Mouse (Mus musculus) small intestine, adult 2 months (tissue): ENCODE data around the gene Gtdc1. TPM values are rescaled to one million over a fixed set of nuclear protein-coding genes. Genes with fewer than 3 reads are reported as not detected.
"Not testable (repeated sequence)": the region's sequence is repeated elsewhere in the genome, so short reads cannot be mapped to it uniquely, and the experiment has no call there.

Experiments
- H3K27ac ChIP-seq: fragments of 200-500 bp; 2 replicates; pipeline ENCODE4 v1.5.1; 2012; ENCODE audit warnings: low read depth, low read length, control low read depth, inconsistent platforms; ENCODE audit not compliant: insufficient read depth
- H3K27me3 ChIP-seq: fragments of 200-500 bp; 2 replicates; pipeline ENCODE4 v1.6.1; 2012; ENCODE audit warnings: mild to moderate bottlenecking, moderate library complexity, low read length, inconsistent platforms; ENCODE audit not compliant: control insufficient read depth, insufficient read depth
- H3K36me3 ChIP-seq: fragments of 200-500 bp; 2 replicates; pipeline ENCODE4 v1.6.1; 2012; ENCODE audit warnings: mild to moderate bottlenecking, low read length, control low read depth, inconsistent platforms; ENCODE audit not compliant: control insufficient read depth, insufficient read depth
- H3K4me1 ChIP-seq: fragments of 200-500 bp; 2 replicates; pipeline ENCODE4 v1.6.1; 2012; ENCODE audit warnings: low read length, inconsistent platforms, mixed read lengths; ENCODE audit not compliant: control insufficient read depth, insufficient read depth, insufficient read length
- H3K4me3 ChIP-seq: fragments of 200-500 bp; 2 replicates; pipeline ENCODE4 v1.5.1; 2012; ENCODE audit warnings: low read depth, mild to moderate bottlenecking, control low read depth, inconsistent platforms, low read length, moderate library complexity
- CTCF ChIP-seq: fragments of 200-500 bp; IDR thresholded peaks from 2 replicates; pipeline ENCODE4 v1.5.1; 2012; ENCODE audit warnings: low read depth, mild to moderate bottlenecking, control low read depth, inconsistent platforms, low read length, moderate library complexity, mixed read lengths; ENCODE audit not compliant: insufficient replicate concordance, insufficient read length; ENCODE audit errors: extremely low read depth
- POLR2A ChIP-seq: fragments of 200-500 bp; IDR thresholded peaks from 2 replicates; pipeline ENCODE4 v1.6.1; 2012; ENCODE audit warnings: low read depth, mild to moderate bottlenecking, control low read depth, inconsistent platforms, low read length, moderate library complexity
- WGBS: fragments of 180-500 bp; shearing (Covaris S2); methylation state at CpG from one replicate; pipeline ENCODE4 v1.1.7; 2018; 5-methylcytosine and 5-hydroxymethylcytosine counted together
- polyA plus RNA-seq: library from polyadenylated mRNA; depleted of rRNA; stranded (reverse); fragments of >200 nt; gene quantifications from 2 replicates; pipeline ENCODE4 v1.2.3, GENCODE M21; 2012

Gtdc1 gene
- polyA plus RNA-seq, 1 experiment = 1.9 TPM

- no peaks in the 10 kb centered on the region for H3K4me1 ChIP-seq
- no peak overlapping the region for H3K27ac ChIP-seq
- H3K36me3 ChIP-seq = no peaks in the 10 kb centered on the region
- no peak overlapping the region for H3K4me3 ChIP-seq
- WGBS = 92% methylated on average over 5 of the region's 5 CpGs
- H3K27me3 ChIP-seq = no peaks in the 10 kb centered on the region
- no peak for TF ChIP-seq POLR2A
- no peak for TF ChIP-seq CTCF
Measured at GRCm38 (mm10) chr2:44633064-44633463, 294.4 kb downstream of the Gtdc1 start.

DNA sequence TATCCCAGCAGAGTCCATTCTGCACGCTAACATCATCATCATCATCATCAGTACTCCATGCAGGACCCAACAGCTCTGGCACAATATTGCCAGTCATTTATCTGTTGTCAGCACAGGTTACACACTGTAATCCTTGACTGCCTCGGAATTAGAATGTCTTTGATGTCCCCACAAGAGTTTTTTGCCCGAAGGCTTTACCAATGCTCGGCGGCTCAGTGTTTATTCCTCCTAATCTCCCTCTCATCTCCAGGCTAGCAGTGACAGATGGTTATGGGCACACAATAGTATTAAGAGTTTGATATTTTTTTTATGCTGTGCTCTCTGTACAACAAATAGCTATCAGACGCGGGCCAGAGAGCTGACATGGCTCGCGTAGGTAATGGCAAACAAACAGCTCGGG is 294.9 kb downstream of the Gtdc1 start:
- no peak for TF ChIP-seq CTCF
- TF ChIP-seq POLR2A = no peak
- 87% methylated on average over 10 of the region's 10 CpGs for WGBS
- no peak overlapping the region for H3K27ac ChIP-seq
- no peaks in the 10 kb centered on the region for H3K27me3 ChIP-seq
- no peak overlapping the region for H3K4me3 ChIP-seq
- H3K4me1 ChIP-seq = no peaks in the 10 kb centered on the region
- no peaks in the 10 kb centered on the region for H3K36me3 ChIP-seq

GRCm38 (mm10) chr2:44631064-44631463 is 296.4 kb downstream of the Gtdc1 start:
- Histone ChIP-seq H3K4me1 (no peaks in the 10 kb centered on the region), H3K27me3 (no peaks in the 10 kb centered on the region), H3K27ac (no peak overlapping the region), H3K36me3 (no peaks in the 10 kb centered on the region), H3K4me3 (no peak overlapping the region)
- WGBS = 46% methylated on average over 3 of the region's 3 CpGs
- no peak for TF ChIP-seq CTCF
- no peak for TF ChIP-seq POLR2A

DNA sequence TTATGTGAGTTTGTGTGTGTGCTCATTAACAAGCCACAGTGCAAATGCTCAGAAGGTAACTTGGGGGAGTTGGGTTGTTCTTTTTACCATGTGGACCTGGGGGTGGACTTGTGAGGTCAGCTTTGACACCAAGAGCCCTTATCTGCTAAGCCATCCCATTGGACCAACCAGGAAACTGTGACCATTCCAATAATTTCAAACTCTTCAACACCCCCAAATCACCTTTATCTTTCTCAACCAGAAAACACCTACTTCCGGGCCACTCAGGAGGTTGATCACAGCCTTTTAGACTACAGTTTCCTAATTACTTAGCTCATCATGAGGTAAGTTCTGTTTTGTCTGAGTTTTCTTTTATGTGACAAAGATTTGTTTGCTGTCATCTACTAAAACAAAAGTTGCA is 298.7 kb downstream of the Gtdc1 start:
- H3K36me3 ChIP-seq = no peaks in the 10 kb centered on the region
- no peak overlapping the region for H3K4me3 ChIP-seq
- no peak for TF ChIP-seq CTCF
- TF ChIP-seq POLR2A = no peak
- H3K4me1 ChIP-seq = no peaks in the 10 kb centered on the region
- H3K27ac ChIP-seq = no peak overlapping the region
- H3K27me3 ChIP-seq = no peaks in the 10 kb centered on the region
- 100% methylated on average over 1 of the region's 1 CpGs for WGBS

GRCm38 (mm10) chr2:44625154-44625553 is 302.3 kb downstream of the Gtdc1 start:
- WGBS = 71% methylated on average over 3 of the region's 3 CpGs
- Histone ChIP-seq H3K27ac (no peak overlapping the region), H3K36me3 (no peaks in the 10 kb centered on the region), H3K27me3 (no peaks in the 10 kb centered on the region), H3K4me1 (no peaks in the 10 kb centered on the region), H3K4me3 (no peak overlapping the region)
- no peak for TF ChIP-seq CTCF
- no peak for TF ChIP-seq POLR2A

DNA sequence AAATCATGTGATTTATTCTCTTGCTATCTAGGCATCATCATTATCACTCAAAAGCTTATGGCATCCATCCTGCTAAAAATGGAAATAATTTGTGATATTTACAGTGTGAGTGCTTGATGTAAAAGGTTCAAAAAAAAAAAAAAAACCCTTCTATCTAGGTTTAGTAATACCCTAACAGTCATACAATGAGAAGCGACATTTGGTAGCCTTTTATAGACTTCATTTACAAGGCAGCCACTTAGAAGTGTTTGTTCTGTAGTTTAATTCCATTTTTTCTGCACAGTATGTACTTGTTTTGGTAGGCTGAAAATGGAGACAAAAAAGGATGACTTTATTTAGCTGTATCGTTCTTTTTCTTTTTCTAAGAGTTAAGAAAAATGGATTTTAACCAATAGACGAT is 305.0 kb downstream of the Gtdc1 start:
- Histone ChIP-seq H3K27me3 (no peaks in the 10 kb centered on the region), H3K36me3 (no peaks in the 10 kb centered on the region), H3K4me1 (no peaks in the 10 kb centered on the region), H3K4me3 (no peak overlapping the region), H3K27ac (no peak overlapping the region)
- WGBS = 86% methylated on average over 3 of the region's 3 CpGs
- no peak for TF ChIP-seq CTCF
- TF ChIP-seq POLR2A = no peak

- not testable (repeated sequence) for H3K27ac ChIP-seq, H3K4me1 ChIP-seq, H3K27me3 ChIP-seq, H3K4me3 ChIP-seq, H3K36me3 ChIP-seq
- 52% methylated on average over 3 of the region's 3 CpGs for WGBS
Measured at GRCm38 (mm10) chr2:44599653-44600052, 327.8 kb downstream of the Gtdc1 start.

DNA sequence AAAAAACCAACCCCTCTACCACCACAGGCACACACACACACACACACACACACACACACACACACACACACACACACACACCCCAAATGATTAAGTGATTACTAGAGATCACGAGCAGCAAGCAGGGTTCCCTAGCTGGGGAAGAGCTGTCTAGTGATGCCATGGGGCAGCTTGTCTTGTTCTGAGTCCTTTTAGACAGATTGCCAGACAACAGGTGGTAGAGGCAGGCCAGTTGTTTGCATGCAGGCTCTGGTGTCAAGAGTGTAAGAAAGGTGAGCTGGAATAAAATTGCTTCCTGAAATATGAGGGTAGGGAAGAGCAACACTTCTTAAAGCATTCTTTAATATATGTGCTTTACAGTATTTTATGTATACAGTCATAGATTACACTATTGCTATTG is 333.2 kb downstream of the Gtdc1 start:
- WGBS = 73% methylated on average over 1 of the region's 1 CpGs
- Histone ChIP-seq H3K36me3 (no peaks in the 10 kb centered on the region), H3K27me3 (no peaks in the 10 kb centered on the region), H3K4me1 (no peaks in the 10 kb centered on the region), H3K27ac (no peak overlapping the region), H3K4me3 (no peak overlapping the region)
- TF ChIP-seq POLR2A (no peak), CTCF (no peak)

GRCm38 (mm10) chr2:44590881-44591280 is 336.6 kb downstream of the Gtdc1 start:
- Histone ChIP-seq H3K27ac (no peak overlapping the region), H3K4me3 (no peak overlapping the region), H3K4me1 (no peaks in the 10 kb centered on the region), H3K27me3 (no peaks in the 10 kb centered on the region), H3K36me3 (no peaks in the 10 kb centered on the region)
- TF ChIP-seq POLR2A (no peak), CTCF (no peak)
- 59% methylated on average over 4 of the region's 4 CpGs for WGBS
